Mouse (Mus musculus) forebrain, embryonic 16.5 days (tissue): ENCODE data around the gene Ung. TPM values are rescaled to one million over a fixed set of nuclear protein-coding genes. Genes with fewer than 3 reads are reported as not detected.
A peak's percentile ranks its signal among the peaks of the same experiment; 100 is the strongest.

Experiments
- ATAC-seq: fragments of 200-750 bp; cut with Nextera tagmentation; 2 replicates; pipeline ENCODE4 v1.8.0; 2017; ENCODE audit warnings: mild to moderate bottlenecking, moderate library complexity
- H3K27ac ChIP-seq: fragments of 300-500 bp; sonication (generic); 2 replicates; pipeline ENCODE4 v1.5.1; 2014; ENCODE audit warnings: low read length, control low read depth
- H3K27me3 ChIP-seq: fragments of 300-500 bp; sonication (generic); replicated peaks from 2 replicates; pipeline ENCODE4 v1.6.1; 2014; ENCODE audit warnings: low read length; ENCODE audit not compliant: control insufficient read depth, insufficient read depth
- H3K36me3 ChIP-seq: fragments of 300-500 bp; sonication (generic); 2 replicates; pipeline ENCODE4 v1.6.1; 2014; ENCODE audit not compliant: control insufficient read depth, insufficient read depth
- H3K4me1 ChIP-seq: fragments of 300-500 bp; sonication (generic); replicated peaks from 2 replicates; pipeline ENCODE4 v1.6.1; 2014; ENCODE audit warnings: low read length; ENCODE audit not compliant: control insufficient read depth, insufficient read depth
- H3K4me2 ChIP-seq: fragments of 300-500 bp; sonication (generic); 2 replicates; pipeline ENCODE4 v1.6.1; 2014; ENCODE audit warnings: mild to moderate bottlenecking, low read length, control low read depth
- H3K4me3 ChIP-seq: fragments of 300-500 bp; sonication (generic); replicated peaks from 2 replicates; pipeline ENCODE4 v1.5.1; 2014; ENCODE audit warnings: mild to moderate bottlenecking, low read length, control low read depth
- H3K9ac ChIP-seq: fragments of 300-500 bp; sonication (generic); replicated peaks from 2 replicates; pipeline ENCODE4 v1.6.1; 2014; ENCODE audit warnings: low read depth, low read length, control low read depth
- H3K9me3 ChIP-seq: fragments of 300-500 bp; sonication (generic); 2 replicates; pipeline ENCODE4 v1.6.1; 2016; ENCODE audit warnings: low read length; ENCODE audit not compliant: control insufficient read depth
- WGBS: fragments of 180-500 bp; shearing (Covaris S2); extraction: QIAGEN DNeasy Blood & Tissue Kit; methylation state at CpG from one replicate; pipeline ENCODE4 v1.1.7; 2014; 5-methylcytosine and 5-hydroxymethylcytosine counted together
- polyA plus RNA-seq: library from polyadenylated mRNA; unstranded; fragments of >200 nt; fragmentation: Nextera tagmentation; extraction: Ambion mirVana; gene quantifications from 2 replicates; pipeline ENCODE4 v1.2.1, GENCODE M21; 2015

Gene Ung
- polyA plus RNA-seq, 1 experiment from 2014 or later: 19.1 TPM

DNA sequence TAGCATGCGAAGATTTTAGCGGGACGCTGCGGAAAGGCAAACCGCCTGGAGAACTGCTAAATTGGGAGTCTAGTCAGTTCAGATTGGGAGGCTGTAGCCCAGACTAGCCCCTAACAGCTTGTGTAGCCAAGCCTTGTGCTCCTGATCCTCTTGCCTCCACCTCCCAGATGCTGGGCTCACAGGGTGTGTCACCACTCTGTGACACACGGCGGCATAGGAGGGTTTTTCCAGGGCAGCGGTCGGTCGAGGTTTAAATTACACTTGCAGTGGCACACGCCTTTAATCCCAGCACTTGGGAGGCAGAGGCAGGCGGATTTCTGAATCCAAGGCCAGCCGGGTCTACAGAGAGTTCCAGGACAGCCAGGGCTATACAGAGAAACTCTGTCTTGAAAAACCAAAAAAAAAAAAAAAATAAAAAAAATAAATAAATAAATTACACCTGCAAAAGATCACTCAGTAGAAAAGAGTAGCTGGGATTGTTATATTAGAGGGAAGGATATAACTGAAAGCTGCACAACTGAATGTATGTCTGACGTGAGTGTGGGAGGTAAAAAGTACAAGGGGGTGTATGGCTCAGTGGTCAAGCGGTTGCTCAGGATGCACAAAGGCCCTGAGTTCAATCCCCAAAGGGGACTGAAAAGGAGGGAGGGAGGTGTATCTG is 506 bp upstream of the Ung start:
- WGBS: 76% methylated on average over 15 of the region's 15 CpGs
- no peaks in the 10 kb centered on the region for H3K9me3 ChIP-seq
- H3K27ac ChIP-seq: no peak overlapping the region
- H3K9ac ChIP-seq: no peak overlapping the region
- H3K4me1 ChIP-seq: peaks cover 9% of the 10 kb centered on the region
- ATAC-seq: no peak
- no peaks in the 10 kb centered on the region for H3K36me3 ChIP-seq
- peak overlapping the region; percentile 91 for H3K4me2 ChIP-seq
- H3K27me3 ChIP-seq: no peaks in the 10 kb centered on the region
- H3K4me3 ChIP-seq: peak overlapping the region; percentile 84

DNA sequence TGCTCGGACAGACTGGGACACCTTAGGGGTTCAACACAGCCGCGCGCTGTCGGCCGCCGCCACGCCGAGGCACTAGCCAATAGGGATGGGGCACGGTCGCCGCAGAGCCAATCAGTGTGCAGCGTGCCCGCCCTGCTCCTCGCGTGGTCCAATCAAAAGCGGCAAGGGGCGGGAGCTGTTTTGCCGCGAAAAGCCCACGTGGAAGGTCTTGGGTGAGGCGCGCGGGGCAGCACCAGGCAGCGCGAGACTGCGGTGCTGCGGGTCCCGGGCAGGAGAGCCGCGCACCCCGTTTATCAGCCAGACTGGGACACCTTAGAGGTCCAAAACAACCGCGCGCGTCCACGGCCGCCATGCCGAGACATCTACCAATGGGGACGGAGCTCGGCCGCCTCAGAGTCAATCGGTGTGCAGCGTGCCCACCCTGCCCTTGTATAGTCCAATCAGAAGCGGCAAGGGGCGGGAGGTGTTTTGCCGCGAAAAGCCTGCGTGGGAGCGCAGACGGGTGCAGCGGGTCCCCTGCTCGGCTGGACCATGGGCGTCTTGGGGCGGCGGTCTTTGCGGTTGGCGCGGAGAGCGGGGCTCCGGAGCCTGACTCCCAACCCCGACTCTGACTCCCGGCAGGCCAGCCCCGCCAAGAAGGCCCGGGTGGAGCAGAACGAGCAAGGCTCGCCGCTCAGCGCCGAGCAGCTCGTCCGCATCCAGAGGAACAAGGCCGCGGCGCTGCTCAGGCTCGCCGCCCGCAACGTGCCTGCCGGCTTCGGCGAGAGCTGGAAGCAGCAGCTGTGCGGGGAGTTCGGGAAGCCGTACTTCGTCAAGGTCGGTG is 723 bp downstream of the Ung start:
- Histone ChIP-seq H3K4me1 (peaks cover 9% of the 10 kb centered on the region), H3K4me3 (peak overlapping the region; percentile 84), H3K36me3 (no peaks in the 10 kb centered on the region), H3K9ac (peak overlapping the region; percentile 59), H3K27me3 (no peaks in the 10 kb centered on the region), H3K4me2 (peak overlapping the region; percentile 91), H3K27ac (peak overlapping the region; percentile 25), H3K9me3 (no peaks in the 10 kb centered on the region)
- WGBS: under 1% methylated on average over 87 of the region's 87 CpGs
- ATAC-seq: peak; percentile 99

DNA sequence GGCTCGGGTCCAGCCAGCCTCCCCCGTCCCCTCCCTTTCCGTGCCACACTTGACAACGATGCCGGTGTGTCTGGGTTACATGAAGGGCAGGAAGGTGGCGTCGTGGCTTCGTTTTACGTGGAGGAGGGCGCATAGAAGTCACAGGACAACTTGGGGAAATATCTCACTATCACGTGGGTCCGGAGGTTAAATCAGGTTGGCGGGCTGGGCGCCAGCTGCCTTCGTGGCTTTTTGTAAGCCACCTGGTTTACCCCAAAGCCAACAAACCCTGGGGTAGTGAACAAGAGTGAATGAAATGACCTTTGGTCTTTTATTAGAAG is 1.3 kb downstream of the Ung start:
- peak overlapping the region; percentile 54 for H3K9ac ChIP-seq
- no peaks in the 10 kb centered on the region for H3K36me3 ChIP-seq
- peak overlapping the region; percentile 84 for H3K4me3 ChIP-seq
- no peaks in the 10 kb centered on the region for H3K9me3 ChIP-seq
- no peak overlapping the region; the same call in 1 of the 2 replicates for H3K27ac ChIP-seq
- H3K4me2 ChIP-seq: peak overlapping the region; percentile 91
- no peak for ATAC-seq
- peaks cover 9% of the 10 kb centered on the region for H3K4me1 ChIP-seq
- WGBS: under 1% methylated on average over 15 of the region's 15 CpGs
- H3K27me3 ChIP-seq: no peaks in the 10 kb centered on the region

DNA sequence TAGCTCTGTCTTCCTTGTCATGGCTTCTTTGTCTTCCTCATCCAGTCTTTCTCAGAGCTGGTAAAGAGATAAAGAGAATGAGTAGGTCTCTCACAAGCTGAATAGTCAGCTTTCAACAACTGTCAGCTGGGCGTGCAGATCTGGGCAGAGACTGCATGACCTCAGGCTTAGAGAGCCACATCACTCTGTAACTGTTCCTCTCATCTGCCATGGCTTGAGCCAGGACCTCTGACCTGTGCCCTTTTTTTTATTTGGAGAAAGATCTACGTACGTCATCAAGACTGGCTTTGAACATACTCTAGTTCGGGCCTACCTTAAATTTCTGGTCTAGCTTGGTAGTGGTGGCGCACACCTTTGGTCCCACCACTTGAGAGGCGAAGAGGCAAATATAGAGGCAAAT is 2.7 kb downstream of the Ung start:
- Histone ChIP-seq H3K4me1 (peaks cover 11% of the 10 kb centered on the region), H3K36me3 (no peaks in the 10 kb centered on the region), H3K4me2 (no peak overlapping the region), H3K27ac (no peak overlapping the region), H3K9ac (no peak overlapping the region), H3K9me3 (no peaks in the 10 kb centered on the region), H3K27me3 (no peaks in the 10 kb centered on the region), H3K4me3 (no peak overlapping the region)
- WGBS: 88% methylated on average over 6 of the region's 6 CpGs
- no peak for ATAC-seq

DNA sequence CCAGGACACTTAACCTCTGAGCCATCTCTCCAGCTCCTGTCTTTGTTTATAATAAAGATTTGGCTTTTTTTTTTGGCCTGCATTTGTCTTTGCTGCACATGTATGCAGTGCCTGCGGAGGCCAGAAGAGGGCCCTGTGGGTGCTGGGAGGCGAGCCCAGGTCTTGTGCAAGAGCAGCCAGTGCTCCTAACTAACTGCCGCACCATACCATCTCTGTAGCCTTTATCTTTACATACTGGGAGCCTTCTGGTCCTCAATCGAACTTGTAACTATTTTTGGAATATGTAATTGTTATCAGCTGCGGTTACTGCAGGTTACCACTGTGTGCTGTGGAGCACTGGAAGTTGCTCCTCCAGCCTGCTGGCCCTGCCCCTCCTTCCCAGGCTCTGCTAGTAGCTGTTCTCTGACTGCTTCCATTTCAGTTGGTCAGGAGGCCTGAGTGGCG is 3.9 kb downstream of the Ung start:
- Histone ChIP-seq H3K4me2 (no peak overlapping the region), H3K4me1 (peaks cover 22% of the 10 kb centered on the region), H3K4me3 (no peak overlapping the region), H3K27me3 (no peaks in the 10 kb centered on the region), H3K36me3 (no peaks in the 10 kb centered on the region), H3K27ac (no peak overlapping the region), H3K9me3 (no peaks in the 10 kb centered on the region), H3K9ac (no peak overlapping the region)
- 57% methylated on average over 6 of the region's 6 CpGs for WGBS
- no peak for ATAC-seq

DNA sequence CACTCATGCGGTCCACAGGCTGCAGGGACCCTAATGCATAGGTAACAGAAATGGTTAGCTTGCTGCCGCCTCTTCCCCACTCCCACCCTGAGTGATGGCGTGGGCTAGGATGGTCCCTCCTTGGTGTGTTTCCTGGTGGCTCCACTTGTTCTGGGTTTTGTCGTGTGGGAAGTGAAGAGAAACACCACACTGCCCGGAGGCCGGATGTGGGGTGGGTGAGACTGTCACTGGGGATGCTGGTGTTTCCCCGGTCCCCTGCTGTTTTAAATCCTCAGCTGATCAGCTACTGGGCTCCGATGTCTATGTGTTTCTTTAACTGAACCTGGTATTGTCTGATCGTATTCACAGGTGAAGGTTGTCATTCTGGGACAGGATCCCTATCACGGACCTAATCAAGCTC is 5.3 kb downstream of the Ung start:
- Histone ChIP-seq H3K9me3 (no peaks in the 10 kb centered on the region), H3K4me1 (peaks cover 28% of the 10 kb centered on the region), H3K4me3 (no peak overlapping the region), H3K27me3 (no peaks in the 10 kb centered on the region), H3K4me2 (no peak overlapping the region), H3K36me3 (no peaks in the 10 kb centered on the region), H3K9ac (no peak overlapping the region), H3K27ac (no peak overlapping the region)
- no peak for ATAC-seq
- WGBS: 88% methylated on average over 10 of the region's 10 CpGs

DNA sequence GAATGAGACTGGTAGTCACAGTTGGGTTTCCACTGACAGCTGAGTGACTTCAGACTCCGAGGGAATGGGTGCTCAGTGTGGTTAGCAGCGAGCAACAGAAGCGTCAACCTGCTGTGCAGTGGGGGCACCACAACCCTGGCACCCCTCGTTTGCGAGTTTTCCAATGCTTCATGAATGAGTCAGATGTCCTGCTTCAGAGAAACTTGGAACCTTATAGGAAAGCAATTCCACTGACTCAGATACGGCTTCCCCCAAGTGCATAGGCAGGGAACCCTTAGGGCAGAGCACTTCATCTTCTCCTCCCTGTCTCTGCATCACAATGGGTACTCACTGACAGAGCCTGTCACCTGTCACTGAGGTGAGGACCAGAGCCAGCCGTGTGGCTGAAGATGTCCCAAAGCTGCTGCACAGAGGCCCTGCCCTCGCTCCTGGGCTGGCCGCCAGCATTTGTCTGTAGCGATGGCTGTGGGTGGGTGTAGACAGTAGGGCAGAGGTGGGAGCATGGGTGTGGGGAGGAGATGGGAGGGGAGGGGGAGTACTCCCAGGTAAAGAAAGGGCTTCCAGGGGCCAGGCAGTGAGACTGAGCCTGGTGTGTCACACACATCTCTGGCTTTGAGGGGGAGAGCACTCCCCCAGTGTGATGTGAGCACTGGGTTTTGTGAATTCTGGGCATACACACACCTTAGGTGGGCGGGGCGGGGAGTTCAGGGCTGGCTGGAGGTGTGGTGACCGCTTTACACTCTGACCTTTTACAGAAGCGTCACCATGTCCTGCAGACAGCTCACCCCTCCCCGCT is 7.5 kb downstream of the Ung start:
- 76% methylated on average over 15 of the region's 15 CpGs for WGBS
- Histone ChIP-seq H3K27ac (no peak overlapping the region), H3K36me3 (no peaks in the 10 kb centered on the region), H3K4me2 (no peak overlapping the region), H3K9me3 (no peaks in the 10 kb centered on the region), H3K27me3 (no peaks in the 10 kb centered on the region), H3K4me3 (no peak overlapping the region), H3K9ac (no peak overlapping the region), H3K4me1 (peaks cover 19% of the 10 kb centered on the region)
- no peak for ATAC-seq

DNA sequence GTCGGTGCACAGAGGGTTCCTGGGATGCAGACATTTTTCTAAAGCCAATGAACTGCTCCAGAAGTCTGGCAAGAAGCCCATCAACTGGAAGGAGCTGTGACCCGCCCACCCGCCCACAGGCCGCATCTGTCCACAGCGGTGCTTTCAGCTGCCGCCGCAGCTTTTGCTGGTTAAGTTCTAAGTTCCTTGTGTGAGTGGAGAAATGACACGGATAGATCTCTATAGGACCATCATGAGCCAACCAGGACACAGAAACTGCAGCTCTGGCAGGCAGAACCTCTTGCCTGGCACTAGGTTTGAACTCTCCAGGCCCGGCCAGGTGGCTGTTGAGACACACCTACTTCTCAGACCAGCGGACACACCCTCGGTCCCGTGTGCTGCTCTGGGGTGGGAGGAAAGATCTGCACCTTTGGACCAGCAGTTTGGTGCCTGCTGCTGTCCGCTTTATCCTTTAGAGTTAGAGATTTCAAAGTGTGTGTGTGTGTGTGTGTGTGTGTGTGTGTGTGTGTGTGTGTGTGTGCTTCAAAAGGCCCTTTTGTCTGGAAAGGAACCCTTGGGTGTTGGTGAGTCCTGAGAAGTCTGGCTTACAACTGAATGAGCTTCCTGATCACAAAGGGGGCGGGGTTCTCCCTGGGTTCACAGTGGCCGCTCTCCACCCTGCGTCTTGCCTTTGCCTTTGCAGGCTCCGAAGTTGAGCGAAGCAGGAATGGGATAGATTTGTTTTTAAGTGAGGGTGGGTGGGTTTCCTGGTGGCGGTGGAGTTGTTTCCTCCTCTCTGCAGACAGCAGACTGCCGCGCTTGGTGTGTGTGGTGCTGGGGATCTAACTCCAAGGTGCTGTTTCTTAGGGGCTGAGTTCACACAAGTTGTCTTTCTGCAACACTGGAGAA is 8.3 kb downstream of the Ung start:
- Histone ChIP-seq H3K9me3 (no peaks in the 10 kb centered on the region), H3K27me3 (no peaks in the 10 kb centered on the region), H3K27ac (peak overlapping the region; percentile 69), H3K4me3 (no peak overlapping the region), H3K4me1 (peaks cover 19% of the 10 kb centered on the region), H3K9ac (no peak overlapping the region), H3K4me2 (no peak overlapping the region), H3K36me3 (no peaks in the 10 kb centered on the region)
- ATAC-seq: peak; percentile 60
- 49% methylated on average over 21 of the region's 21 CpGs for WGBS
